Mouse (Mus musculus) left cerebral cortex, adult 8-10 months (tissue): ENCODE measurements around the gene Btc. TPM values are rescaled to one million over a fixed set of nuclear protein-coding genes. Genes with fewer than 3 reads are reported as not detected.

Experiments used
- DNase-seq, 2 experiments: peaks; one replicate each; pipeline ENCODE4 v3.0.0; 2022; ENCODE audit warnings: low spot score in 2 of 2
- total RNA-seq, 4 experiments: library from RNA; stranded (reverse); gene quantifications; 2 replicates each; pipeline ENCODE4 v1.2.4; 2022

Btc gene
- total RNA-seq: 1 to 10 TPM in 1 of 4 experiments, under 1 TPM in 3; 0.50 to 1.2 (median 0.77) TPM

DNA sequence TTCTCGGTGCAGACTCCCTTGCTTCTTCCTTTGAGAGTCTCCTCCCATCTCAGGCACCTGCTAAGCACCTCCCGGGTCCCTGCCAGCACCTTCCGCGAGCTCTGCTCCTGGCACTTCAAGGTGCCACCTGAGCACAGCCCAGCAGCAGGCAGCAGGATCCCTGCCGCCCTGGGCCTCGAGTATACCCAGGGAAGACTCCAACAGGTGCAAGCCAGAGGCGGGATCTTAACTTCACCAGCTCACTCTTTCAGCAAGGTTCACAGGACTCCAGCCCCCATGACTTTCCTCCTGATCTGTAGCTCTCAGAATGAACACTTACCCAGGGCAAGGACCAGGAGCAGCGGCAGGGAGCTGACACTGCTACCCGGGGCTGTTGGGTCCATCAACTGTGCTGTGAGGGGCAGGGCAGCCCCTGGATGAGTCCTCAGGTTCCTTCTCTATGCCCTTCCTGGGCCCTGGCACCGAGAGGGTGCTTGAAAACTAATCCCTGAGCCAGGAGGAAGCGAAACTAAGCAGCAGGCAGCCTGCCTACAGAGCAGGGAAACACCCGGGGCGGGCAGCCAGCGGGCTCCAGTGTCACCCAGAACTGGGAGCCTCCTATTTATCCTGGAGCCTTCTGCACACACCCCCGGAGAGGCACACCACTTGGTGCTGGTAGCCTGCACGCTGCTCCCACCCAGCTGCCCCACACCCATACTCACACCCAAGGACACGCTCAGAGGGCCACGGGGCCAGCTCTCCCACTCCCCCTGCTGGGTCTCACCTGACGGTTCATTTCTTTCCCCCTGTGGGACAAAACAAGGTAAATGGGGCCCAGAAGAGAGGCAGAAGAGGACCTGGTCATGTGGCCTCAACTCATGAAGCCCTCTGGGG lies at the start of gene Btc:
Gene Btc (minus strand): TSS at position 656 of the 873 bp plus-strand sequence.
- peak; percentile 35 to 37 for DNase-seq

DNA sequence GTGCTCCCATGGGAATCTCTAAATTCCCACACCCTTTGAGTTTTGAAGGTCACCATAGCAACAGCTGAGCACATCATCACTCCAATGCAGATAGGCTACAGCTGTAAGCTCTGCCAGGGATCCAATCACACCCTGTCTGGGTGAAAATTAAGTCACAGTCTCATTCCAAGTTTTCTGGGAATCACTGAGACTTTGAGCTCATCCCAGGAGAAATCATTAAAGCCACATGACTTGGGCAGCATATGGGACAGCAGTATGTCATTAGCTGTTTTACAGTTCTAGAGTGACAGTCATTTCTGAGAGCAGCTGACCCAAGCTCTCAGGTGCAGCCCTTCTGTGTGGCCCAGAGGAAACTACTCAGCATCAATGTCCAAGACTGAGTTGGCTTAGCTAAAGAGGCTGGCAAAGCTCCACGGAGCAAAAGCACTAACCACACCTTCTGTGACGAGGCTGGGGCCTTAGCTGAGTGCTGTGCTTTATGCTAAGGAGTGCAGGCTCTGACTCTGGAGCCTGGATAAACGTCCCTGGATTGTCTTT lies 42.3 kb upstream of the Btc start:
- peak in 1 of 2 experiments; percentile 28 for DNase-seq

DNA sequence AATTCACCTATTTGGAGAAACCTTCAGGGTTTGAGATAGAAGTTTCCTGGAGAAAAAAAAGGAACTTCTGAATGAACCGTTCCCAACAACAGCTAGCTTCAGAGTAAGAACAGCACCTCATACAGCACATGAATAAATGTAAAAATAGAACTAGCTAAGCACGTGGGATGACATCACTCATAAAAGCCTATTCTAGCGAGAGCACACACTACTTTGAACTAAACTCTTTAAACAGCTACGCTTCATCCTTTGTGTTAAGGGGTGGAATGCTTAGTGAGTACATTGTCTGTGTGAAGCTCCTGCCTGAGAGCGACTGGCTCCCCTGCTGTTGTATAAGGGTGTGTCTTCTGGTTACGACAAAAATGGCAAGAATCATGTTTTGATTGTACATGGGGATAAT lies 33.8 kb upstream of the Btc start:
- no peak for DNase-seq

DNA sequence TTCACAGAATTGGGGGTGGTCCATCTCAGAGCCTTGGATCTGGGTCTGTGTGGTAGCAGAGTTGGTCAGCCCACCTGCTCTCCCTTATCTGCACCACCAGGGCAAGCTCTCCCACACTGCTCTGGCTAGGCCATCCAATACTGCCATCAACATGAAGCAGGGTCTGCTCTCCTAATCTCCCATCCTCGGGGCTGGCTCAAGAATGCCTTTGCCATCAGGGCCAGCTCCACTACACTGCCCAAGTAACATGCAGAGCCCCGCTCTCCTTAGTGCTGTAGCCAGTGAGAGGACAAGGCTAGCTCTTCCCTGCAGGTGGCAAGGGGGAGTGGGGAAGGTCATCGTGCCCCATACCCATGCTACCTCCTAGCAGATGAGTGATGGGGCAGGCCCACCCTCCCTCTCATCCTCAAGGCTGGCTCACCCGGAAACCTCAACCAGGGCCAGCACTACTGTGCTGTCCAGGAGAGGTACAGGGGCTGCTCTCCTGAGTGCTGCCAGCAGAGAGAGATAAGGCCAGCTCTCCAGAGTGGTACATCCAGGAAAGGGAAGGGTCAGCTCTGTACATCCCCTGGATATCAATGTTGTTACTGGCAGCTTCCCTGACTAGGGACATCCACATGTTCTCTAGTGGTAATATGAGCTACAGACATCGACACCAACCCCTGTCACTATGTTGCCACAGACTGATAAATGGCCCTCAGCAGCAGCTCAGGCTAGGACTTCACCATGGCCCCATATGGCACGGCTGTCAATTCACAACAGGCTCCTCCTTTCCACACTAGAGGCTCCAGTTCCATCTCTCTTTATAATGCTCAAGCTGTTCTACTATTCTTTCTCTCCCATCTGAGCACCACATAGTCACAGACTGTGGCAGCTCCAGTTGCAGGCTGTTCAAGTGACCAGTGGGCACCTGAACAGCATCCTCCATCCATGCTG lies 32.2 kb upstream of the Btc start:
- DNase-seq: no peak

DNA sequence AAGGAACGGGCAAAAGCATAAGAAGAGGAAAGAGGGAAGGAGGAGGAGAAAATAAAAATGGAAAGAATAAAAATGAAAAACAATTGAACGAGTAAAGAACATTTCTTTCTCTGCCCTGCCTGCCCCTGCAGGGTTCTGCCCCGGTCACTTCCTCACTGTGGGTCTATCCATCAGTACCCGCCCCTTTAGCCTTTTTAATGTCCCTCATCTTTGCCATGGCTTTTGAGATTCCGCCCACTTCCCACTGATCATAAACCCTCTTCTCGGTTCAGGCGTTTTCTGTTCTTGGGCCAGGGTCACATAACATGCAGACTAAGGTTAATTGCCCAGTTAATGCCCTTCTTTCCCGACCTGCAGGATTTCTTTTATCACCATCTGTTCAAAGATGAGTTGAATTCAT lies 25.8 kb upstream of the Btc start:
- DNase-seq: no peak

- peak; percentile 5 to 18 for DNase-seq
Observed at GRCm38 (mm10) chr5:91413814-91414213, 11.0 kb upstream of the Btc start.

DNA sequence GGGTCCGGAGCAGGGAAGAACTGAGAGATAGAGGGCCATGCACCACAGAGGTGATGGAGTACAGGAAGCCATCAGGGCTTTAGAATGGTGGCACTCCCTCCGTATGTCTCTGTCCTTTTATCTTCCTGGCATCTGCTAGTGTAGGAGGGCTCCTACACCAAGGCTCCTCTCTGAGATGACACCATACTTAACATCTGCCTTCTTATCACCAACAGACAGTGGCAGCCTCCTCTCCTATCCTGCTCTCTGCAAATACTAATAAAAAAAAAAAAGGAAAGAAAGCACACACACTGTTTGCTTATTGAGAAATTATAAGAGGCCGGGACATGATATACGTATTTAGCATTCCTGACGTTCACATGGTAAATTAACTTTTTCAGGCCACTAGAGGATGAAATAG lies 1.5 kb upstream of the Btc start:
- no peak for DNase-seq

DNA sequence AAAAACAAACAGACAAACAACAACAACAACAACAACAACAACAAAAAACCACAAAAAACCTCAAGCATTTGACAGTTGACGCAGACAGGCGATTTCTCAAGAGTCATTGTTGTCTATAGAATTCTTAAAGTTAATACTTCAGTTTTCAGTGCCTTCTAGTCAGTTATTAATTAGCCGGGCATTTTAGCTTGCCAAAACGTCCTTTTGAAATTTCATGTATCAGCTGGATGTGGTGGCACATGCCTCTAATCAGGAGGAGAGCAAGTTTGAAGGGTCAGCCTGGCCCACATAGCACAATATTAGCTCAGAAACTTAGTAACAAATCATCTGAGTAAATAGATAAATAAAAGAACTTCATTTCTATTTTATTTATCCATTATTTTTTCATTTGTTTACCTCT lies 487 bp upstream of the Btc start:
- no peak for DNase-seq

GRCm38 (mm10) chr5:91400493-91401096 lies 2.2 kb downstream of the Btc start:
- DNase-seq: no peak

- no peak for DNase-seq
Observed at GRCm38 (mm10) chr5:91375467-91375866, 27.3 kb downstream of the Btc start.

GRCm38 (mm10) chr5:91368061-91368565 lies 34.7 kb downstream of the Btc start:
- peak in 1 of 2 experiments; percentile 15 for DNase-seq

GRCm38 (mm10) chr5:91366925-91367324 lies 35.9 kb downstream of the Btc start:
- no peak for DNase-seq

DNA sequence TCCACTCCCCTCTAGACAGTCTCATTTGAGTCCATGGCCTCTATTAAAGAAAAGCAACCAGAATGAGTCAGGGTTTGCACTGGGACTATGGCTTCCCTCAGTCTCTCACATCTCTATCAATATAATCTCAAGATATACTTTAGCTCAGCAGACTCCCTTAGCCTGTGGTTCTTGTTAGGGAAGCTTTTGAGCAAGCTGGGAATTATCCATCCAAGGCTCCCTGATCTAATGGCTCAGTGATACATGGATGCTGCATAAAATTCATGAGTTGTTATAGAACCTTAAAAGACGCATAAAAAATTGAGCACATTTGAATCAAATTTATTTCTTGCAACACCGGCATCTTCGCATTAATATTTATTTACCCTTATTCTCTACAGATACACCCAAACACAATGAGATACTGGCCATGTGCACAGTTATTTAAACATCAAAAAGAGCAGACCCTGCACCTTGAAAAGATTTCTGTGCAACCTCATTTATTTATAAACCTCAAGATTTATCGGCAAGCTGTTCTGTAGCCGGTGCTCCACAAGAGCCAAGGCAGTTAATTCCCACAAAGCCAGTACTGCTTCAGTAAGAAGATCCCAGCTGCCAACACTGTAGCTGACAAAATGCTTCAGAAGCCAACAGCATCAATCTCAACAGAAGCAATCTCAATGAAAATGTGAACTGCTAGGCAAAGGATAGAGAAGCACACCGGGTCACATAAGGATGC lies 39.4 kb downstream of the Btc start:
- no peak for DNase-seq

- DNase-seq: no peak
Observed at GRCm38 (mm10) chr5:91352645-91353044, 50.1 kb downstream of the Btc start.

DNA sequence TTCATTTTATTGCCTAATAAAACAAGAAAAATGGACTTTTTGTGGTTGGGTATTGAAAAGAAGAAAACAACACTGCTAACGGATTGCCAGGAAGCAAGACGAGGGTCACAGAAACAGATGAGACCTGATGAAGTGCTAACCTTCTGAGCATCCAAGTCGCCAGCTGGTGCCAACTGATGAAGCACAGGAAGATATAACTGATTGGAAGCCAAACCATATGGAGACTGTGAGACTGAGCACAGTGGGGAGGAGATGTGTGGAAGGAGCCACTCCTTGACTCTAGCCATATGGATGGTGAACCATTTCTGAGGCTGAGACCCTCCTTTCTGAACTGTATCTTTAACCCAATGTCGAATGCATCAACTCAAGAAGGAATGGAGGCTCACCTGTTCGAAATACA lies 57.1 kb downstream of the Btc start:
- no peak for DNase-seq

DNA sequence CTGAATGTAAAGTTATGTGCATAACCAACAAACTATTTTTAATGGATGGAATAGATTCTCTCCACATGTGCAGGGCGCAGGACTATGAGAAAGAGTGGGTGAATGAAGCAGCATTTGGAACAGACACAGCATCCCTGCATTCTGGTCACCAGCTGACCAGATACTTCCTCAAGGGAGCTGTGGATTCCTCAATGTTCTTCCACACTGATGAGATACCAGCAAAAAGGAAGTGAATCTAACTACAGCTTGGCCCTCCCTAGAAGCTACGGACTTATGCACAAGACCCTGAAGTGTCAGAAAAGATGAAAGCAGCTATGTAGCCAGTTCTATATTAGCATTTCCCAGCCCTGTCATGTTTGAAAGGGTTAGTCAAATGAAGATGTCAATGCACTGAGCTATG lies 57.7 kb downstream of the Btc start:
- no peak for DNase-seq

DNA sequence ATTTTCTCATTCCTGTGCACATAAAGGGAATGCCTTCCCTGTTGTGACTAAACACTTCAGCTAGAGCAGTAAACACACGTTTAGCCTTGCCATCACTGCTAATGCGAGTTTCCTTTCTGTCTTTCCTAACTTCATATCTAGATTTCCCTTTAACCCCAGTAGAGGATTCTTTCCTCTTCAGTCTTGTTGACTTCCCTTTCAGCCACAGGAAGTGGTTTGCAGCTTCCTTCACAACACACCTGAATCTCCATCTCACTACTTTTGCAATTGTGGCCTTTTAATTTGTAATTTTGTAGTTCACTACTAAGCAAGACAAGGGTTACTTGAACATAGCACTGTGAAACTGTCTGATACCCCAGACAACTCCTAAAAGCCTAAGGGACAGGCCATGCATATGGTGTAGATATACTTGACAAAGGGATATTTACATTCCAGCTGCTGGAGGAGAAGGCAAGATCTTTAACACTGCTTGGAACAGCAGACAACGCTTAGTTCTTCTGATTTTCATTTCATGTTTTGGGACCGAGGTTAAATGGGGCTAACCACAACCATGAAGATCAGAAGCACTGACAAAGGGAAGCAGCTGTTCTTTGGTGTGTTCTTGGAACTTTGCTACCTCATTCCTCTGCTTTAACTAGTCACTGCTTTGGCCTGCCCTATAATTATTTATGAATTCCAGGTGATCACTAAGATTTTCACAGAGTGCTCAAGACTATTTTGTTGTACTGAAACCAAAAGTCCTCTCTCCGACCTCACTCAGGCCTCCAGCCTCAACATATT lies 60.6 kb downstream of the Btc start:
- no peak for DNase-seq

GRCm38 (mm10) chr5:91334227-91334626 lies 68.6 kb downstream of the Btc start:
- DNase-seq: no peak

DNA sequence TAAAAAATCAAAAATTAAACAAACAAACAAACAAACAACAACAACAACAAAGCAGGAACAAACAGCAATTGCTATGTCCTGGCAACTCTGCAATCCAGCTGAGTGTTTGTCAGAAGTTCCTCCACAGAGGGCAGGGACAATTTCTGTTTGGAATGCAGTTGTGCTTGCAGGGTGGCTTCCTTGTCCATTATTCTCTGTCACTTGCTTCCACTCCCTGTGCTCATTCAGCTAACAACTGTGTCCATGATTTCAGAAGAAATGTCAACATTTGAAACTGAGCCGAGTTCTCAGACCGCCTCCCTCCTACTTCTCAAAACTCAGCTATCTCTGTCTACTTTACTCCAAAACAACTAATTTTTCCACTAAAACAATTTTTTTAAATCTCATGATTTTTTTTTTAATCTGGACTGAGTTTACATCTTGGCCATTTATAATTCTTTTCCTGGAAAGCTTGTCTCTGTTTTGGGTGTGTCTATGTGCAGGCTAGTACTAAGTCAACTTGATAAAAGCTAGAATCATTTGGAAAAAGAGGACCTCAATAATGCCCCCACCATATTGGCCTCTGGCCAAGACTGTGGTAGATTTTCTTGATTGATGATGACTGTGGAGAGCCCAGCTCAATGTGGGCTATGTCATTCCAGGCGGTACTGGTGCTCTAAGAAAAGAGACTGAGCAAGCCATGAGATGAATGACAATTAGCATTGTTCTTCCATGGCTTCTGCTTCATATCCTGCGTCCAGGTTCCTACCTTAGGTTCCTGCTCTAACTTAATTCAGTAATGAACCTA lies 70.5 kb downstream of the Btc start:
- no peak for DNase-seq
